Mouse (Mus musculus): ENCODE measurements around the gene Entpd3.

DNA sequence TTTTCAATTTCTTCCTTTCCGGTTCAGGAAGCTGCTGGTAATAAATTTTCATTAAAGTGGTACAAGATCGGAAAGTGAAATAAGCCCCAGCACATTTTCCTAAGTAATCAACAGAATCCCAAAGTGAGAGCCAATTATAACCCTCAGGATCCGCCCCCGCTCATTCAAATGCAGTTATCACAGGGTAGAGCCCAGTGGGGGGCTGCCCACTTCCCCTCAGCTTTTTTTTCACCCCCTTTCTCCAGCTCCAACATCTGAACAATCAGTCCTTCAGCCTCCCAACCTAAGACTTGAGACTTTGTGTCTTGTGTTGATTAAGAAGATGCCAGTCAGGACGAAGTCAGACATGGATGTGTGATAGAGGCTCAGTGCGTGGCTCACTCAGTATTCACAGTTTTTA, 55.2 kb downstream of the Entpd3 start:
- TF ChIP-seq POLR2A (IDR thresholded peaks at IDR 0.05; ENCODE audit: low read depth, low read length) (no peak), CTCF (conservative IDR thresholded peaks at IDR 0.05; ENCODE audit: insufficient read depth, insufficient read length, low read depth, low read length) (no peak)

Data from kidney, adult 2 months (tissue).